Mouse (Mus musculus) midbrain, embryonic 12.5 days (tissue): ENCODE results near the gene Prkcd. TPM values are rescaled to one million over a fixed set of nuclear protein-coding genes. Genes with fewer than 3 reads are reported as not detected.

Experiments used
- ATAC-seq: fragments of 200-750 bp; cut with Nextera tagmentation; 2 replicates; pipeline ENCODE4 v1.8.0; 2017; ENCODE audit warnings: low read depth, moderate TSS enrichment, moderate library complexity; ENCODE audit not compliant: low FRiP score
- H3K27ac ChIP-seq: fragments of 300-500 bp; sonication (generic); replicated peaks from 2 replicates; pipeline ENCODE4 v1.5.1; 2016; ENCODE audit warnings: mild to moderate bottlenecking
- H3K27me3 ChIP-seq: fragments of 300-500 bp; sonication (generic); 2 replicates; pipeline ENCODE4 v1.6.1; 2016; ENCODE audit warnings: mild to moderate bottlenecking
- H3K36me3 ChIP-seq: fragments of 300-500 bp; sonication (generic); 2 replicates; pipeline ENCODE4 v1.6.1; 2016
- H3K4me1 ChIP-seq: fragments of 300-500 bp; sonication (generic); 2 replicates; pipeline ENCODE4 v1.6.1; 2016
- H3K4me2 ChIP-seq: fragments of 300-500 bp; sonication (generic); replicated peaks from 2 replicates; pipeline ENCODE4 v1.6.1; 2016; ENCODE audit warnings: mild to moderate bottlenecking, moderate library complexity
- H3K4me3 ChIP-seq: fragments of 300-500 bp; sonication (generic); 2 replicates; pipeline ENCODE4 v1.5.1; 2016; ENCODE audit warnings: mild to moderate bottlenecking
- H3K9ac ChIP-seq: fragments of 300-500 bp; sonication (generic); replicated peaks from 2 replicates; pipeline ENCODE4 v1.6.1; 2016; ENCODE audit warnings: mild to moderate bottlenecking, moderate library complexity
- H3K9me3 ChIP-seq: fragments of 300-500 bp; sonication (generic); 2 replicates; pipeline ENCODE4 v1.6.1; 2016; ENCODE audit warnings: mild to moderate bottlenecking
- WGBS: fragments of 180-500 bp; shearing (Covaris S2); methylation state at CpG from one replicate; pipeline ENCODE4 v1.1.7; 2016; 5-methylcytosine and 5-hydroxymethylcytosine counted together
- polyA plus RNA-seq: library from polyadenylated mRNA; unstranded; fragments of >200 nt; fragmentation: Nextera tagmentation; extraction: Ambion mirVana; gene quantifications from 2 replicates; pipeline ENCODE4 v1.2.1, GENCODE M21; 2016

Prkcd gene
- polyA plus RNA-seq, 1 experiment from 2014 or later: 26.9 TPM

DNA sequence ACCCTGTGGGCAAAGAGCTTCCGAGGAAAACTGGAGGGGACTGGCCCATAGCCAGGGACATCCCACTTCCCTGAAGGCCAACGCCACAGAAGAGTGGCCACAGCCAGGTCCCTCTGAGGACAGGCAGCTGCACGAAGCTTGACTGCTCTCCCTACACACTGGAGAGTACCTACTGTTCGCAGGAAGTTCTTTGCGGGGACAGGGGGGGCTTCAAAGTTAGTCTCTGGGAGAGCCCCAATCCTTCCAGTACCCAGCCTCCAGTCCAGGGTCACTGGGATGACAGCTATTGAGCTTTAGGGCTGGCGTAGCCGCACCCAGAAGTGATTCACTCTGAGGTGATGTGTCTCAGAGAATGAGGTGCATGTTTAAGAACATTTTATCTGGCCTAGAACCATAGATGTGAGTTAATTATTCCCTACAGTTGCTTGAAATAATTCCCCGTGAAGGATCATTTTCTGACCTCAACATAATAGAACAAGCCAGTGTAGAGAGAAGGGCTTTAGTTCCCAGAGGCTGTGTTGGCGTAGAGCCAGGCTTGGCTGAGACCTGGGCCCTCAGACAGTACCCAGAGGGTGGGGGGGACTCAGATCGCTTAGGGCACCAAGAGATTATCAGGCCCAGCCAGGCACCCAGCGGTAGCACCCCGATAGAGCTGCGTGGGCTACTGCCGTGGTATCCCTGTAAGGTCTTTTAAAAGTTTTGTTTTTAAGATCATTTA lies 64.4 kb downstream of the Prkcd start:
- Histone ChIP-seq H3K9ac (no peak overlapping the region), H3K36me3 (peaks cover 77% of the 10 kb centered on the region), H3K4me2 (no peak overlapping the region), H3K27me3 (no peaks in the 10 kb centered on the region), H3K4me1 (peaks cover 10% of the 10 kb centered on the region; the same call in 1 of the 2 replicates), H3K27ac (peak overlapping the region; percentile 58), H3K9me3 (no peaks in the 10 kb centered on the region), H3K4me3 (no peak overlapping the region)
- ATAC-seq: peak; percentile 66; the same call in 1 of the 2 replicates
- WGBS: 82% methylated on average over 14 of the region's 14 CpGs

DNA sequence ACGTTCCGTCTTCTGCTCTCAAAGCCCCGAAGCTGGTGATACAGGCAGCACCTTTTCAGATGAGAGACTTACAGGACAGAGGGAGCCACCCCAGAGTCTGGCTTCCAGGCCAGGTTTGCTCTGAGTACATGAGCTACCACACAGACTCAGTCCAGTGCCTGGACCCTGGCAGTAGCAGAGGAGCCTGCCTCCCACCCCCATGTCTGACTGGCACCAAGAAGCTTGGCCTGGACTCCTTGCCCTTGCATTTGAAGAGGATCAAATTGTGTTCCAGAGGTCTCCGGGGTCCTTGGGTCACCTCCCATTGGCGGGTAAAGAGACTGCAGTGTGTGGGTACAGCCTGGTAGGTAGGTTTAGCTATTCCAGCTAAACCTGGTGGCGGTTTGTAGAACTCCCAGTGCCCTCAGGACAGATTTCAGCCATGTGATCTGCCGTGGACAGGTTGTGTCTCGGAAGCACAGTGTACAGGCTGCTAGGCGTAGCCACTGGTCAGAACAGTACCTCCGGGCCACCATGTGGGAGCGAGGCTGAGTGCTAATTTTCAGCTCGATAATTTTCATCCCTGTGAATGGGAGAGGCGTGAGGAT lies 65.1 kb downstream of the Prkcd start:
- Histone ChIP-seq H3K27me3 (no peaks in the 10 kb centered on the region), H3K4me3 (no peak overlapping the region), H3K9me3 (no peaks in the 10 kb centered on the region), H3K4me1 (peaks cover 10% of the 10 kb centered on the region; the same call in 1 of the 2 replicates), H3K9ac (no peak overlapping the region), H3K4me2 (no peak overlapping the region), H3K36me3 (peaks cover 76% of the 10 kb centered on the region), H3K27ac (peak overlapping the region; percentile 58; the same call in 1 of the 2 replicates)
- ATAC-seq: peak; percentile 9; the same call in 1 of the 2 replicates
- WGBS: 94% methylated on average over 13 of the region's 13 CpGs

DNA sequence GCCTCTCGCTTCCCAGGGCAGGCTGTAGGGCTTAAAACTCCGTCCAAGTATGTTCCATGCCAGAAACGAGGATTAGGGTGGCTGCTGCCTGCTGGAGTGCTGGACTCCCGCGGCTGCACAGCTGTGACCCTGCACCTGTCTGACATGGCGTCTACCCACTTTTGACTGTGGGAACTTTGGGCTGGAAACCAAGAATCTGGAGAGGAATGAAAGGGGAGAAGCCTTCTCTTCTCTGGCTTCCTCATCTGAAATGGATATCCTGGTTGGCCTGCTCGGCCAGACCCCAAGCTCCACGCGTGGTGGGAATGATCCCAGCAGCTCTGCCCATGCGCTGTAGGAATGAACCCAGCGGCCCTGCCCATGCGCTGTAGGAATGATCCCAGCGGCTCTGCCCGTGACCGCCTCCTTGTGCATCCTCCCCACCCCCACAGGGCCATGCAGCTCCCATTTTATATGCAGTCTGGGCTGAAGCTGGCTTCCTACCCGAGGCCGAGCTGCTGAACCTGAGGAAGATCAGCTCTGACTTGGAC lies 66.6 kb downstream of the Prkcd start:
- Histone ChIP-seq H3K4me3 (no peak overlapping the region), H3K4me2 (no peak overlapping the region), H3K27ac (no peak overlapping the region), H3K4me1 (peaks cover 10% of the 10 kb centered on the region; the same call in 1 of the 2 replicates), H3K9ac (no peak overlapping the region), H3K9me3 (no peaks in the 10 kb centered on the region), H3K27me3 (no peaks in the 10 kb centered on the region), H3K36me3 (peaks cover 63% of the 10 kb centered on the region)
- WGBS: 90% methylated on average over 17 of the region's 17 CpGs
- ATAC-seq: no peak

DNA sequence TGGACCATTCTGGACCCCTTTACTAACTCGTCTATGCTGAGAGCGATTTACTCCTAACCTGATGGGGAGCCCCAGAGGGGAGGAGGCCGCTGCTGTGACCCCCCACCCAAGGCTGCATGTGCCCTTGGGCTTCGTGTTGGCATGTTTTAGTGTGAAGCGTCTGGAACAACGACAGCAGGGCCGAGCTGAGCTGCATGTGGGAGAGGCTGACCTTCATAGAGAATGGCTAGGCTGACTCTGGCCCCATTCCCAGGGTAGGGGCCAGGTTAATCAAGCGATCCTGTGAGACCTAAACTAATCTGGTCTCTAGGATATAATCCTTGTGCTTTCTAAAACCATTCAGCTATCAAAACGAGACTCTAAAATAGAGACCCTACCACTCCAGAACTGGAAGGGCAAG lies 68.3 kb downstream of the Prkcd start:
- Histone ChIP-seq H3K9me3 (no peaks in the 10 kb centered on the region), H3K27ac (no peak overlapping the region), H3K4me2 (no peak overlapping the region), H3K4me1 (peaks cover 10% of the 10 kb centered on the region; the same call in 1 of the 2 replicates), H3K36me3 (peaks cover 54% of the 10 kb centered on the region), H3K9ac (no peak overlapping the region), H3K27me3 (no peaks in the 10 kb centered on the region), H3K4me3 (no peak overlapping the region)
- no peak for ATAC-seq
- 81% methylated on average over 9 of the region's 9 CpGs for WGBS

DNA sequence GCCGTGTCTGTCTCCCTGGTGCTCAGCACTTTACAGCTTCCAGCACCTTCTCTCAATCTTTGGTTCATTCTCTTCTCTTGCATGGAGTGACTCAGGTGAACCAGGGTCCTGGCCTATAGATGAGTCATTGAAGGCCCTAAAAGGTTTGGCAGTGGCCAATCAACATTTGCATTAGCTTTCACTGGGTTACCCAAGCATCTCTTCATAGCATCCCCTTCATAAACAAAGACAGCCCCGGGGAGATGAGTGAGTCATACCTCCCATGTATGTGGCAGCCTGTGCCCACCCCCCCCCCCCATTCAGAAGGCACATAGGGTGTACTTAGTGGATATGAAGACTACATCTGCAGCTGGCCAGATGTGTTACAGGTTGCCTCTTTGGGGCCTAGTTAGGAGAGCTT lies 69.4 kb downstream of the Prkcd start:
- no peak for ATAC-seq

DNA sequence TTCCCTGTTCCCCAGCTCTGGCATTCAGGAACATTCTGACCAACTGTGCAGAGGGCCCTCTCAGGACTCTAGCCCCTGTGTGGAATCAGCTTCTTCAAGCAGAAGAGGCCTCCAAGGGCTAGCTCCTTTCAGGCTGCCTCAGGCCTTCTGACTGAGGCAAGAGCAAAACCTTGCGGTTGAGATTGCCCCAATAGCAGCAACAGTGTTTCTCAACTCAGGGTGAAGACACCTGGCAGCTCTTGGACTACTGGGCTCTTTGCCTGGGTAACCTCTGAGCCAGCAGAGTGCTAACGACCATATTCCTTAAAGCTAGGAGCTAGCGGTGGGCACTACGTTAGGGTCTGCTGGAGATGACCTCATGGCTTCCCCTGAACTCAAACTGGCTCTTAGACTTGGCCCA lies 72.8 kb downstream of the Prkcd start:
- Histone ChIP-seq H3K9ac (no peak overlapping the region), H3K36me3 (peaks cover 16% of the 10 kb centered on the region; the same call in 1 of the 2 replicates), H3K27ac (no peak overlapping the region), H3K27me3 (no peaks in the 10 kb centered on the region), H3K9me3 (no peaks in the 10 kb centered on the region), H3K4me1 (peaks cover 24% of the 10 kb centered on the region), H3K4me2 (no peak overlapping the region), H3K4me3 (no peak overlapping the region)
- WGBS: 94% methylated on average over 4 of the region's 4 CpGs
- no peak for ATAC-seq

More for the DNA sequence above, 69.4 kb downstream of the Prkcd start:
- H3K4me1 ChIP-seq: peaks cover 9% of the 10 kb centered on the region
- H3K27me3 ChIP-seq: no peaks in the 10 kb centered on the region
- no peak overlapping the region for H3K4me3 ChIP-seq
- H3K9me3 ChIP-seq: no peaks in the 10 kb centered on the region
- H3K9ac ChIP-seq: no peak overlapping the region
- H3K4me2 ChIP-seq: no peak overlapping the region
- H3K36me3 ChIP-seq: peaks cover 51% of the 10 kb centered on the region
- no peak overlapping the region for H3K27ac ChIP-seq
- 90% methylated on average over 2 of the region's 2 CpGs for WGBS

DNA sequence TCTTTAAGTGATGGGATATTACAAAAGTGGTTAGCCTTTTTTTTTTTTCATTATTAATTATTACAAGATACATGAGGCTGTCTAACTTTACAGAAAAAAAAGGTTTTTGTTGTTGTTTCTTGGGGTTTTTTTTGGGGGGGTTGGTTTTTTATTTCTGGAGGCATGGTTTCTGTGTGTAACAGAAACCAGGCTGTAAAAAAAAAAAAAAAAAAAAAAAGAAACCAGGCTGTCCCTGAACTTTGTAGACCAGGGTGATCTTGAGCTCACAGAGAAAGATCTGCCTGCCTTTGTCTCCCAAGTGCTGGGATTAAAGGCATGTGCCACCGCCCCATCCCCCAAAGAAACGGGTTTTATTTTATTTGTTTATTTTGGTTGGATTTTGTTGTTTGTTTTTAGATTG lies 74.0 kb downstream of the Prkcd start:
- H3K36me3 ChIP-seq: peaks cover 8% of the 10 kb centered on the region; the same call in 1 of the 2 replicates
- no peak overlapping the region for H3K4me3 ChIP-seq
- 82% methylated on average over 2 of the region's 2 CpGs for WGBS
- no peaks in the 10 kb centered on the region for H3K9me3 ChIP-seq
- no peak overlapping the region for H3K4me2 ChIP-seq
- H3K4me1 ChIP-seq: peaks cover 29% of the 10 kb centered on the region
- no peak overlapping the region for H3K27ac ChIP-seq
- H3K9ac ChIP-seq: no peak overlapping the region
- no peaks in the 10 kb centered on the region for H3K27me3 ChIP-seq
- no peak for ATAC-seq

DNA sequence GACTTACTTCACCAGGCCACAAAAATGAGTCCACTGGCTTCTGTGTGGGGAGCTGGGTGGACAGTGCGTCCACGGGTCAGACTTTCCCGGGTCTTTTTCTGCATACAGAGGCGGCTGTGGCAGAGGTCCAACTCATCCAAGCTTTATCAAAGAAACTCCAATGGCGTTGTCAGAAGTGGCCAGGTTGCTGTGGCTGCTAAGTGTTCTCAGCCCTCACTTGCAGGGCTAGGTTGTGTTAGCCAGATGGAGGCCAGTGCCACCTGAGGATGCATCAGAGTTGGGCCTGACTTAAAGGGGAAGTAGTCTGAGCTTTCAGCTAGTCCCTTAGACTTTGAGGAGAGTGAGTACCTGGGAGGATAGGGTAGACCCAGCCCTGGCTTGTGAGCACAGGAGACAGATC lies 74.5 kb downstream of the Prkcd start:
- WGBS: 79% methylated on average over 5 of the region's 5 CpGs
- peaks cover 29% of the 10 kb centered on the region for H3K4me1 ChIP-seq

DNA sequence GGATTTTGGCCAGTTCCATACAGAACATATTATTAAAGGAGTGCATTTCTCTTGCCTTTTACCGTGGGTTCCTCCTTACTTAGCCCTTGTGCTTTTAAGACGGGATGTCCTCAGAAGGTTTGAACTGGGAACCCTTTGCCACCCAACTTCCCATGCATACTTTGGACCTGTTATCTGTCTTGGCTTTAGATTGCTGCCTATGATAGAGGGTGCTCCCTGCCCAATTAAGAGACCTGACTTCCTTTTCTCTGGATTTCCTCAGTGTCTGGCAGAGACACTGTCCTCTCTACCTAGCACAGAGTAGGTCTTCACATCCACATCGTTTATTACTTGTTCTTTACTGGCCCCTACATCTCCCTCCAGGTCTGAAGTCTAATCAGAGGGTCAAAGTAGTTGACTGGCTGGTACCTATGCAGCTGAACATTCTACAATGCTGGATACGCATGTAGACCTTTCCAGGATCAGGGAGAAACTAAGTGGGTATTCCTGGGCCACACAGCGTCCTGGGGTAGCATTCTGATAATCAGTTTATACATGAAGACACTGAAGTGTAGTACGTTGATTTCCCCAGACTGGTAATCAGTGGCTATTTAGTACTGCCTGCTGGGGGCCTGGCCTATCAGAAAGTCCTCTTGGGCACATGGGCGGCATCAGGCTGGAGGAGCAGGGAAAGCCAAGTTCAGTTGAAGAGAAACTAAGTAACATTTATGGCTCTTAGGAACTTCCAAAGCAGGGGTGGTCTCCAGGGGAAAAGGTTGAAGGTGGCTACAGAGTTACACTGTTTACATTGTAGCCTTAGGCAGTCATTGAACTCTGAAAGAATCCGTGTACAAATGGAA lies 75.6 kb downstream of the Prkcd start:
- 41% methylated on average over 8 of the region's 8 CpGs for WGBS
- Histone ChIP-seq H3K4me1 (peaks cover 29% of the 10 kb centered on the region), H3K4me2 (peak overlapping the region; percentile 91), H3K9ac (peak overlapping the region; percentile 89), H3K27me3 (no peaks in the 10 kb centered on the region), H3K36me3 (no peaks in the 10 kb centered on the region), H3K27ac (no peak overlapping the region), H3K4me3 (peak overlapping the region; percentile 77), H3K9me3 (no peaks in the 10 kb centered on the region)
- no peak for ATAC-seq

More for the DNA sequence above, 74.5 kb downstream of the Prkcd start:
- Histone ChIP-seq H3K27ac (no peak overlapping the region), H3K36me3 (peaks cover 8% of the 10 kb centered on the region; the same call in 1 of the 2 replicates), H3K27me3 (no peaks in the 10 kb centered on the region), H3K4me3 (no peak overlapping the region), H3K9me3 (no peaks in the 10 kb centered on the region), H3K9ac (no peak overlapping the region), H3K4me2 (peak overlapping the region; percentile 91)
- ATAC-seq: no peak

DNA sequence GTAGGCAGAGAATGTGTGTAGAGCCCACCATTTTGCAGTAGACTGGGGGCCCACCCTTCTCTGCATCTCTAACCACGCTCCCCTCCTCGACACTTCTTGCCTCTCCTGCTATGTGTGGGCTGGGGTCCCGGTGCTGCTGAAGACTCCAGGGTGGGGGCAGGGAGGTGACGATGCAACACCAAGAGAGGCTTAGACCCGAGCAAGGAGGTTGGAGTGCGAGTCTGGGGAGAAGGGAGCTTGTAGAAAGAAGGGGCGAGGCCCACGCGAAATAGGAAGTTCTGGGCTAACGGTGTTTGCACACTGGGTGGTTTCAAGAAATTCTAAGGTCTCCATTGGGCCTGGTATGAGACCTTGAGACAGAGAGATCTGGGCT lies 76.2 kb downstream of the Prkcd start:
- under 1% methylated on average over 10 of the region's 10 CpGs for WGBS

DNA sequence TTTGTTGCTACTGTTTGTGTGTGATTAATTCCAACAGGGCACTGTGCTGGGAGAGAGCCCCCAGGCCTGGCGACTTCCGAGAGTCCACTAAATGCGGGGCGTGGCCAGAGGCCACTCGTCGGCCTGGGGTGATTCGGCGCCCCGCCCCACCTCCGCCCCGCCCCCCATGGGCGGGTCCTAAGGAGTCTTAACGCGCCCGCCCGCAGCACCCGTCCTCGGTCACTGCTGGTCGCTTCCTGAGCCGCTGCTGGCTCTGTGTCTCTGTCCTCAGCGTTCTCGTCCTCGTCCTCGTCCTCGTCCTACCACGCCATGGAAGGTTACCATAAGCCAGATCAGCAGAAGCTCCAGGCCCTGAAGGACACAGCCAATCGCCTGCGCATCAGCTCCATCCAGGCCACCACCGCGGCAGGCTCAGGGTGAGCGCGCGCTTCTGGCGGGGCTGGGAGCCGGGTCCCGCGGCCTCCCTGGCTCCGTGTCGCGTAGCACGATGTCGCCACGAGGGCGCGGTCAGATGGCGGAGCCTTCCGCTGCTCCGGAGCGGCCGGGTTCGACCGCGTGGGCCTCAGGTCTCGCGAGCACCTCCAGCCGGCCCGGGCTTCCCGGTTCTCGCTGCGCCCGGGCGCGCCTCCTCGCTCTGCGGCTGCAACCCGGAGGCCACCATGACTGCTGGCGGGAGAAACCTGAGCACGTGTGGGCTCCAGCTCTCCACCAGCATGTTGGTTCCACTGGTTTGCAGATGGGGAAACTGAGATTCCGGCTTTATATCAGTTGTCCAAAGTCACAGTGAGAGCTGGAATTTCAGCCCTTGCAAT lies 76.8 kb downstream of the Prkcd start:
- H3K9ac ChIP-seq: peak overlapping the region; percentile 89
- H3K4me2 ChIP-seq: peak overlapping the region; percentile 91
- under 1% methylated on average over 67 of the region's 69 CpGs for WGBS

More for the DNA sequence above, 76.2 kb downstream of the Prkcd start:
- Histone ChIP-seq H3K27me3 (no peaks in the 10 kb centered on the region), H3K4me2 (peak overlapping the region; percentile 91), H3K27ac (peak overlapping the region; percentile 91), H3K9ac (peak overlapping the region; percentile 89), H3K4me1 (peaks cover 29% of the 10 kb centered on the region), H3K4me3 (peak overlapping the region; percentile 77), H3K36me3 (no peaks in the 10 kb centered on the region), H3K9me3 (no peaks in the 10 kb centered on the region)
- ATAC-seq: peak; percentile 16; the same call in 1 of the 2 replicates

More for the DNA sequence above, 76.8 kb downstream of the Prkcd start:
- H3K27ac ChIP-seq: peak overlapping the region; percentile 91
- ATAC-seq: peak; percentile 97
- peak overlapping the region; percentile 77 for H3K4me3 ChIP-seq
- H3K27me3 ChIP-seq: no peaks in the 10 kb centered on the region
- no peaks in the 10 kb centered on the region for H3K9me3 ChIP-seq
- peaks cover 29% of the 10 kb centered on the region for H3K4me1 ChIP-seq
- H3K36me3 ChIP-seq: no peaks in the 10 kb centered on the region
